Mouse (Mus musculus) CD4-positive, CD25-positive, alpha-beta regulatory T cell, adult 4 months (primary cell): ENCODE data around the gene Uspl1. TPM values are rescaled to one million over a fixed set of nuclear protein-coding genes. Genes with fewer than 3 reads are reported as not detected.

Source experiments
- ATAC-seq: one replicate; pipeline ENCODE4 v1.8.0; 2017
- polyA plus RNA-seq, 2 experiments: library from polyadenylated mRNA; unstranded; fragments of 100-300 nt; shearing (Covaris generic); gene quantifications; one replicate each; pipeline ENCODE4 v1.2.1; 2017

Gene Uspl1
- polyA plus RNA-seq, 2 experiments from 2014 or later = 38.6 to 42.6 TPM

GRCm38 (mm10) chr5:149168816-149169215 is 15.3 kb upstream of the Uspl1 start:
- ATAC-seq = no peak

GRCm38 (mm10) chr5:149170841-149171588 is 13.1 kb upstream of the Uspl1 start:
- no peak for ATAC-seq

- no peak for ATAC-seq
Measured at GRCm38 (mm10) chr5:149172246-149172645, 11.9 kb upstream of the Uspl1 start.

GRCm38 (mm10) chr5:149174527-149174926 is 9.6 kb upstream of the Uspl1 start:
- no peak for ATAC-seq

GRCm38 (mm10) chr5:149175736-149176135 is 8.4 kb upstream of the Uspl1 start:
- ATAC-seq = no peak

- no peak for ATAC-seq
Measured at GRCm38 (mm10) chr5:149178095-149178494, 6.1 kb upstream of the Uspl1 start.

- ATAC-seq = no peak
Measured at GRCm38 (mm10) chr5:149179826-149180225, 4.3 kb upstream of the Uspl1 start.

- ATAC-seq = no peak
Measured at GRCm38 (mm10) chr5:149182186-149182870, 1.8 kb upstream of the Uspl1 start.

GRCm38 (mm10) chr5:149183122-149183521 is 1.0 kb upstream of the Uspl1 start:
- ATAC-seq = no peak

- peak; percentile 40 for ATAC-seq
Measured at GRCm38 (mm10) chr5:149183721-149184103, 438 bp upstream of the Uspl1 start.

- ATAC-seq = peak; percentile 54
Measured at GRCm38 (mm10) chr5:149184844-149185186, 665 bp downstream of the Uspl1 start.

- no peak for ATAC-seq
Measured at GRCm38 (mm10) chr5:149185806-149186205, 1.7 kb downstream of the Uspl1 start.

- no peak for ATAC-seq
Measured at GRCm38 (mm10) chr5:149190160-149190559, 6.0 kb downstream of the Uspl1 start.

GRCm38 (mm10) chr5:149196611-149197010 is 12.5 kb downstream of the Uspl1 start:
- ATAC-seq = no peak

- ATAC-seq = no peak
Measured at GRCm38 (mm10) chr5:149198782-149199181, 14.6 kb downstream of the Uspl1 start.

- ATAC-seq = no peak
Measured at GRCm38 (mm10) chr5:149202941-149203340, 18.8 kb downstream of the Uspl1 start.

GRCm38 (mm10) chr5:149203796-149204375 is 19.7 kb downstream of the Uspl1 start:
- no peak for ATAC-seq

- ATAC-seq = no peak
Measured at GRCm38 (mm10) chr5:149204822-149205221, 20.7 kb downstream of the Uspl1 start.

GRCm38 (mm10) chr5:149205265-149205664 is 21.1 kb downstream of the Uspl1 start:
- ATAC-seq = no peak

- no peak for ATAC-seq
Measured at GRCm38 (mm10) chr5:149206286-149206685, 22.1 kb downstream of the Uspl1 start.

- ATAC-seq = no peak
Measured at GRCm38 (mm10) chr5:149207661-149208060, 23.5 kb downstream of the Uspl1 start.

GRCm38 (mm10) chr5:149208776-149209175 is 24.6 kb downstream of the Uspl1 start:
- no peak for ATAC-seq

- ATAC-seq = no peak
Measured at GRCm38 (mm10) chr5:149209328-149209727, 25.2 kb downstream of the Uspl1 start.

- ATAC-seq = no peak
Measured at GRCm38 (mm10) chr5:149211041-149211440, 26.9 kb downstream of the Uspl1 start.
